Mouse (Mus musculus) spleen, adult 2 months (tissue): ENCODE results near the gene Rnf26. TPM values are rescaled to one million over a fixed set of nuclear protein-coding genes. Genes with fewer than 3 reads are reported as not detected.

ENCODE experiments used
- DNase-seq, 2 experiments: peaks; one replicate each; pipeline versions ENCODE4 v3.0.0 to v3.0.0-alpha.2; 2012 to 2021; ENCODE audit warnings: low spot score in 2 of 2, low read depth in 1 of 2
- H3K27ac ChIP-seq: fragments of 200-500 bp; 2 replicates; pipeline ENCODE4 v1.5.1; 2012; ENCODE audit warnings: low read length, inconsistent platforms; ENCODE audit not compliant: insufficient read depth
- H3K27me3 ChIP-seq: fragments of 200-500 bp; 2 replicates; pipeline ENCODE4 v1.6.1; 2012; ENCODE audit warnings: mild to moderate bottlenecking, moderate library complexity, low read length, inconsistent platforms; ENCODE audit not compliant: control insufficient read depth, insufficient read depth
- H3K36me3 ChIP-seq: fragments of 200-500 bp; 2 replicates; pipeline ENCODE4 v1.6.1; 2012; ENCODE audit warnings: mild to moderate bottlenecking, low read length, inconsistent platforms; ENCODE audit not compliant: control insufficient read depth, insufficient read depth
- H3K4me1 ChIP-seq: fragments of 200-500 bp; 2 replicates; pipeline ENCODE4 v1.6.1; 2011; ENCODE audit warnings: inconsistent platforms; ENCODE audit not compliant: control insufficient read depth, insufficient read depth, insufficient read length
- H3K4me3 ChIP-seq: fragments of 200-500 bp; 2 replicates; pipeline ENCODE4 v1.5.1; 2011; ENCODE audit warnings: mild to moderate bottlenecking, inconsistent platforms; ENCODE audit not compliant: insufficient read depth, insufficient read length; ENCODE audit errors: extremely low read depth
- CTCF ChIP-seq: fragments of 200-500 bp; IDR thresholded peaks from 2 replicates; pipeline ENCODE4 v1.5.1; 2011; ENCODE audit warnings: mild to moderate bottlenecking, inconsistent platforms; ENCODE audit not compliant: insufficient read depth, insufficient read length, insufficient replicate concordance; ENCODE audit errors: extremely low read depth
- POLR2A ChIP-seq: fragments of 200-500 bp; IDR thresholded peaks from 2 replicates; pipeline ENCODE4 v1.6.1; 2011; ENCODE audit warnings: low read depth, low read length, inconsistent platforms
- WGBS: fragments of 180-500 bp; shearing (Covaris S2); methylation state at CpG from one replicate; pipeline ENCODE4 v1.1.7; 2018; 5-methylcytosine and 5-hydroxymethylcytosine counted together
- polyA plus RNA-seq: library from polyadenylated mRNA; depleted of rRNA; stranded (reverse); fragments of >200 nt; gene quantifications from 2 replicates; pipeline ENCODE4 v1.2.3, GENCODE M21; 2012

Gene Rnf26
- polyA plus RNA-seq, 1 experiment, result 21.3 TPM

GRCm38 (mm10) chr9:44067960-44068330 lies 45.4 kb downstream of the Rnf26 start:
- WGBS, result 77% methylated on average over 6 of the region's 6 CpGs

GRCm38 (mm10) chr9:44067241-44067959 lies 45.9 kb downstream of the Rnf26 start:
- no peaks in the 10 kb centered on the region for H3K27me3 ChIP-seq
- TF ChIP-seq CTCF (no peak), POLR2A (no peak)
- no peak for DNase-seq
- peak overlapping the region; percentile 20; the same call in 1 of the 2 replicates for H3K27ac ChIP-seq
- H3K36me3 ChIP-seq, result no peaks in the 10 kb centered on the region
- H3K4me3 ChIP-seq, result peak overlapping the region; percentile 56
- peaks cover 7% of the 10 kb centered on the region; the same call in 1 of the 2 replicates for H3K4me1 ChIP-seq
- WGBS, result 10% methylated on average over 15 of the region's 15 CpGs

More at GRCm38 (mm10) chr9:44067960-44068330, 45.4 kb downstream of the Rnf26 start:
- no peak overlapping the region for H3K4me3 ChIP-seq
- no peak for DNase-seq
- no peak for TF ChIP-seq CTCF
- TF ChIP-seq POLR2A, result no peak
- H3K27ac ChIP-seq, result no peak overlapping the region
- H3K36me3 ChIP-seq, result no peaks in the 10 kb centered on the region
- peaks cover 7% of the 10 kb centered on the region; the same call in 1 of the 2 replicates for H3K4me1 ChIP-seq
- H3K27me3 ChIP-seq, result no peaks in the 10 kb centered on the region

- peaks cover 7% of the 10 kb centered on the region; the same call in 1 of the 2 replicates for H3K4me1 ChIP-seq
- peak within 1 kb of the TSS; percentile 56 for H3K4me3 ChIP-seq
- H3K36me3 ChIP-seq, result no peaks in the 10 kb centered on the region
- peak; percentile 91 to 96 for DNase-seq
- no peaks in the 10 kb centered on the region for H3K27me3 ChIP-seq
- TF ChIP-seq POLR2A (no peak), CTCF (peak; percentile 65)
- WGBS, result under 1% methylated on average over 38 of the region's 38 CpGs
- H3K27ac ChIP-seq, result peak within 1 kb of the TSS; percentile 20; the same call in 1 of the 2 replicates
Measured at GRCm38 (mm10) chr9:44066785-44067225, 46.5 kb downstream of the Rnf26 start, which contains the start of gene Usp2. Gene Usp2, plus strand, starts transcription at chr9:44067021.

- Histone ChIP-seq H3K4me3 (no peak overlapping the region), H3K27me3 (no peaks in the 10 kb centered on the region), H3K27ac (no peak overlapping the region), H3K4me1 (peaks cover 7% of the 10 kb centered on the region; the same call in 1 of the 2 replicates), H3K36me3 (no peaks in the 10 kb centered on the region)
- 35% methylated on average over 1 of the region's 1 CpGs for WGBS
- DNase-seq, result no peak
- TF ChIP-seq CTCF, result no peak
Measured at GRCm38 (mm10) chr9:44065177-44065576, 48.1 kb downstream of the Rnf26 start.

- no peak overlapping the region for H3K27ac ChIP-seq
- no peak for TF ChIP-seq CTCF
- no peak for DNase-seq
- H3K36me3 ChIP-seq, result no peaks in the 10 kb centered on the region
- no peak overlapping the region for H3K4me3 ChIP-seq
- no peaks in the 10 kb centered on the region for H3K27me3 ChIP-seq
- H3K4me1 ChIP-seq, result no peaks in the 10 kb centered on the region
- 89% methylated on average over 6 of the region's 6 CpGs for WGBS
Measured at GRCm38 (mm10) chr9:44058606-44059005, 54.7 kb downstream of the Rnf26 start.

- 77% methylated on average over 1 of the region's 1 CpGs for WGBS
Measured at GRCm38 (mm10) chr9:44053936-44054335, 59.4 kb downstream of the Rnf26 start.

GRCm38 (mm10) chr9:44052855-44053254 lies 60.5 kb downstream of the Rnf26 start:
- 71% methylated on average over 3 of the region's 3 CpGs for WGBS
- no peaks in the 10 kb centered on the region for H3K27me3 ChIP-seq
- H3K4me1 ChIP-seq, result no peaks in the 10 kb centered on the region
- H3K27ac ChIP-seq, result no peak overlapping the region
- no peak for DNase-seq
- TF ChIP-seq CTCF (no peak), POLR2A (no peak)
- no peaks in the 10 kb centered on the region for H3K36me3 ChIP-seq
- no peak overlapping the region for H3K4me3 ChIP-seq

More at GRCm38 (mm10) chr9:44053936-44054335, 59.4 kb downstream of the Rnf26 start:
- Histone ChIP-seq H3K4me3 (no peak overlapping the region), H3K27me3 (no peaks in the 10 kb centered on the region), H3K36me3 (no peaks in the 10 kb centered on the region), H3K4me1 (no peaks in the 10 kb centered on the region), H3K27ac (no peak overlapping the region)
- DNase-seq, result no peak
- TF ChIP-seq POLR2A (no peak), CTCF (no peak)
